Mouse (Mus musculus): ENCODE data around the gene Arhgef18. TPM values are rescaled to one million over a fixed set of nuclear protein-coding genes. Genes with fewer than 3 reads are reported as not detected.

Gene Arhgef18
- total and polyA plus RNA-seq, 3 experiments: 3.0 to 6.6 TPM; not detected in 1

DNA sequence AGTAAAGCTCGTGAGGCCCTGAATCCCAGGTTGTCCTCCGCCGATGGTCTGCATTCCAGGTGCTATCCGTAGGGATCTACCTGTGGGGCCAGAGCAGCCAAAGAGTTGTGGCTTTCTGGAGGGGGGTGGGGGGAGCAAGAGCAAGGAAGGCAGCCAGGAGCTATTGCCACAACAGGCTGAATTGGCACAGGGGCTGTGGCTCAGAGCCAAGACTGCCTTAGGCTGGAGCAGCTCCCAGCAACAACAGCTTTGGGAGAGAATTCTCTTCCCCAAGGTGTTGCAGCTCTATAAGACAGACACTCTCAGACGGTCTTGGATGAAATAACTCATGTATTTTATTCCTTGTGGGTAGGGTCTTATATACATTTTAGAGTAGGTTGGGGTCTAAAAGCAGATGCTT, 25.7 kb upstream of the Arhgef18 start:
- Histone ChIP-seq H3K27ac (ENCODE audit: control insufficient read depth, low read depth, low read length) (no peak overlapping the region), H3K4me1 (ENCODE audit: control insufficient read depth in 1 of 2, insufficient read depth in 2 of 2, low read length in 2 of 2) (peaks cover 2% of the 10 kb centered on the region in 2 experiments; a peak in 2 of 4 replicates), H3K9ac (ENCODE audit: control insufficient read depth, low read depth, low read length, poor library complexity, severe bottlenecking) (no peak overlapping the region), H3K27me3 (ENCODE audit: control insufficient read depth in 1 of 2, insufficient read depth in 2 of 2, low read length in 2 of 2) (no peaks in the 10 kb centered on the region), H3K79me2 (ENCODE audit: control insufficient read depth, insufficient read depth, low read length, poor library complexity) (no peaks in the 10 kb centered on the region), H3K36me3 (ENCODE audit: control insufficient read depth in 1 of 2, insufficient read depth in 2 of 2, low read length in 2 of 2) (peaks cover 0 to 3% of the 10 kb centered on the region in 2 experiments; a peak in 2 of 4 replicates), H3K4me3 (ENCODE audit: control insufficient read depth in 1 of 2, insufficient read depth in 1 of 2, low read depth in 2 of 2, low read length in 2 of 2) (no peak overlapping the region), H3K9me3 (replicated peaks; ENCODE audit: insufficient read depth, low read length) (no peaks in the 10 kb centered on the region)
- no peak for TF ChIP-seq SIN3A (IDR thresholded peaks at IDR 0.05; ENCODE audit: low read length)
- TF ChIP-seq CHD2 (IDR thresholded peaks at IDR 0.05; ENCODE audit: low read length): no peak
- no peak for TF ChIP-seq SMC3 (IDR thresholded peaks at IDR 0.05; ENCODE audit: low read depth, low read length)
- TF ChIP-seq JUND (IDR thresholded peaks at IDR 0.05; ENCODE audit: low read depth, low read length): no peak
- no peak for TF ChIP-seq MAFK (IDR thresholded peaks at IDR 0.05; ENCODE audit: borderline replicate concordance, low read depth, low read length)
- TF ChIP-seq USF1 (IDR thresholded peaks at IDR 0.05; ENCODE audit: low read depth, low read length): no peak
- no peak for TF ChIP-seq ETS1 (IDR thresholded peaks at IDR 0.05; ENCODE audit: low read depth, low read length)
- TF ChIP-seq NELFE (IDR thresholded peaks at IDR 0.05; ENCODE audit: low read depth, low read length): no peak
- TF ChIP-seq ELF1 (IDR thresholded peaks at IDR 0.05; ENCODE audit: low read depth, low read length): no peak
- no peak for TF ChIP-seq ZC3H11A (IDR thresholded peaks at IDR 0.05; ENCODE audit: low read depth, low read length)
- no peak for TF ChIP-seq NRF1 (IDR thresholded peaks at IDR 0.05; ENCODE audit: insufficient read depth, low read depth, low read length, poor library complexity, severe bottlenecking)
- no peak for TF ChIP-seq CTCF (IDR thresholded peaks at IDR 0.05 in 2 of 3, conservative IDR thresholded peaks at IDR 0.05 in 1 of 3; ENCODE audit: control insufficient read depth in 1 of 3, insufficient read depth in 1 of 3, low read depth in 2 of 3, low read length in 3 of 3, poor library complexity in 1 of 3, severe bottlenecking in 1 of 3)
- TF ChIP-seq POLR2AphosphoS5 (IDR thresholded peaks at IDR 0.05; ENCODE audit: borderline replicate concordance, low read depth, low read length): no peak
- TF ChIP-seq MXI1 (IDR thresholded peaks at IDR 0.05; ENCODE audit: low read depth, low read length): no peak
- TF ChIP-seq TBP (IDR thresholded peaks at IDR 0.05; ENCODE audit: low read depth, low read length): no peak
- TF ChIP-seq ZKSCAN1 (IDR thresholded peaks at IDR 0.05; ENCODE audit: low read depth, low read length): no peak
- TF ChIP-seq POLR2AphosphoS2 (IDR thresholded peaks at IDR 0.05; ENCODE audit: low read length): no peak
- no peak for DNase-seq (ENCODE audit: low read depth, low spot score)

DNA sequence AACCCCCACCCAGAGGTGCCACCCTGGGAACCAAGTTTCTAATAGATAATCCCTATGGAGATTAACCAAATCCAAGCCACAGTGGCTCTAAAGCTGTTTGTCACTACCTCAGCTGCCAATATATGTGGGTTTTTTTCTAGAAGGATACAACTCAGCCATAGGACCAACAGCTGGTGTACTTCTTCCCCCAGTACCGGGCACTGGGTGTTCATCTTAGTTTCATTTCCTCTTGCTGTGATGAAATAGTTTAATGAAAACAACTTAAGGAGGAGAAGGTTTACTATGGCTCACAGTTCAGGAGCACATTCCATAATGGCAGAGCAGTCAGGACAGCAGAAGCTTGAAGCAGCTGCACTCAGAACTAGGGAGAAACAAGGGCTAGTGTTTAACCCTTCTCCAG, 24.7 kb upstream of the Arhgef18 start:
- TF ChIP-seq USF2 (IDR thresholded peaks at IDR 0.05; ENCODE audit: borderline replicate concordance in 1 of 2, insufficient read depth in 1 of 2, low read depth in 1 of 2, low read length in 2 of 2): no peak
- no peak for TF ChIP-seq POLR2AphosphoS5 (IDR thresholded peaks at IDR 0.05; ENCODE audit: borderline replicate concordance, low read depth, low read length)
- no peak for TF ChIP-seq TAL1 (IDR thresholded peaks at IDR 0.05; ENCODE audit: low read length)
- no peak for TF ChIP-seq TCF12 (IDR thresholded peaks at IDR 0.05; ENCODE audit: low read depth, low read length)
- TF ChIP-seq KAT2A (conservative IDR thresholded peaks at IDR 0.05; ENCODE audit: low read depth, low read length): no peak
- TF ChIP-seq SIN3A (IDR thresholded peaks at IDR 0.05; ENCODE audit: low read length): no peak
- TF ChIP-seq HCFC1 (IDR thresholded peaks at IDR 0.05; ENCODE audit: low read depth, low read length): no peak
- no peak for TF ChIP-seq GATA1 (IDR thresholded peaks at IDR 0.05; ENCODE audit: low read depth, low read length)
- no peak for TF ChIP-seq ELF1 (IDR thresholded peaks at IDR 0.05; ENCODE audit: low read depth, low read length)
- TF ChIP-seq CTCF (IDR thresholded peaks at IDR 0.05 in 2 of 3, conservative IDR thresholded peaks at IDR 0.05 in 1 of 3; ENCODE audit: control insufficient read depth in 1 of 3, insufficient read depth in 1 of 3, low read depth in 2 of 3, low read length in 3 of 3, poor library complexity in 1 of 3, severe bottlenecking in 1 of 3): no peak
- no peak for TF ChIP-seq TBP (IDR thresholded peaks at IDR 0.05; ENCODE audit: low read depth, low read length)
- TF ChIP-seq USF1 (IDR thresholded peaks at IDR 0.05; ENCODE audit: low read depth, low read length): no peak
- TF ChIP-seq RAD21 (IDR thresholded peaks at IDR 0.05; ENCODE audit: low read depth, low read length): no peak
- no peak for TF ChIP-seq POLR2AphosphoS2 (IDR thresholded peaks at IDR 0.05; ENCODE audit: low read length)
- TF ChIP-seq SMC3 (IDR thresholded peaks at IDR 0.05; ENCODE audit: low read depth, low read length): no peak
- no peak for TF ChIP-seq MAX (IDR thresholded peaks at IDR 0.05; ENCODE audit: low read length)
- no peak for TF ChIP-seq EP300 (IDR thresholded peaks at IDR 0.05; ENCODE audit: low read depth in 1 of 2, low read length in 2 of 2)
- no peak for TF ChIP-seq JUND (IDR thresholded peaks at IDR 0.05; ENCODE audit: low read depth, low read length)
- Histone ChIP-seq H3K36me3 (ENCODE audit: control insufficient read depth in 1 of 2, insufficient read depth in 2 of 2, low read length in 2 of 2) (peaks cover 0 to 3% of the 10 kb centered on the region in 2 experiments; a peak in 2 of 4 replicates), H3K4me1 (ENCODE audit: control insufficient read depth in 1 of 2, insufficient read depth in 2 of 2, low read length in 2 of 2) (peaks cover 2% of the 10 kb centered on the region in 2 experiments; a peak in 2 of 4 replicates)

More for the DNA sequence above, 24.7 kb upstream of the Arhgef18 start:
- H3K79me2 ChIP-seq (ENCODE audit: control insufficient read depth, insufficient read depth, low read length, poor library complexity): no peaks in the 10 kb centered on the region
- DNase-seq (ENCODE audit: low read depth, low spot score): no peak
- no peaks in the 10 kb centered on the region for H3K27me3 ChIP-seq (ENCODE audit: control insufficient read depth in 1 of 2, insufficient read depth in 2 of 2, low read length in 2 of 2)
- H3K9me3 ChIP-seq (replicated peaks; ENCODE audit: insufficient read depth, low read length): no peaks in the 10 kb centered on the region
- H3K27ac ChIP-seq (ENCODE audit: control insufficient read depth, low read depth, low read length): no peak overlapping the region
- no peak overlapping the region for H3K9ac ChIP-seq (ENCODE audit: control insufficient read depth, low read depth, low read length, poor library complexity, severe bottlenecking)
- H3K4me3 ChIP-seq (ENCODE audit: control insufficient read depth in 1 of 2, insufficient read depth in 1 of 2, low read depth in 2 of 2, low read length in 2 of 2): no peak overlapping the region

Measured in MEL (cell line).